Mouse (Mus musculus) bone marrow, adult 2 months (tissue): Measurements from ENCODE around the gene Matn4.

Source experiments
- CTCF ChIP-seq: fragments of 200-500 bp; IDR thresholded peaks from 2 replicates; pipeline ENCODE4 v1.5.1; 2011; ENCODE audit warnings: low read length, control low read depth; ENCODE audit not compliant: control insufficient read depth, insufficient read depth
- POLR2A ChIP-seq: fragments of 200-500 bp; IDR thresholded peaks from 2 replicates; pipeline ENCODE4 v1.6.1; 2011; ENCODE audit warnings: low read depth, mild to moderate bottlenecking, control low read depth, low read length, borderline replicate concordance; ENCODE audit not compliant: control insufficient read depth

DNA sequence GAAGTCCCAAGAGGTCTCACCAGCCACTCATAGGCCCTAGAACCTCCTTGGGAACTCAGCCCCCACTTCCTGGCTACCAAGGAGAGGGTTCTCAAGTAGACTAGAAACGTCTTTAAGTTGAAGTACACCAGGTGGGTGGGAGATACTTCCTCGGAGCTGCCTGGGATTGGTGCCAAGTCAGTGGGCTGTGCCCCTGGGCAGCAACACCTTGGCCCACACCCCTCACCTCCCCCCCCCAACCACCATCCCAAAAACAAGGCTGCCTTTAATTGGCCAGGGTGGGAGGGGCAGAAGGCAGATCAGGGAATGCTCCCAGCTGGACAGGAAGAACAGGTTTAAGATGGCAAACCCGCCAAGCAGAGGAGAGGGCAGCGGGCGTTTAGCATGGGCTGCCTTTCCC, 35.4 kb upstream of the Matn4 start:
- TF ChIP-seq CTCF (no peak), POLR2A (no peak)
